Mouse (Mus musculus) embryonic fibroblast, embryonic 13.5 days (primary cell): ENCODE measurements around the gene Pard6b.

Experiments used
- CTCF ChIP-seq: IDR thresholded peaks from 2 replicates; pipeline ENCODE4 v1.5.1; 2011; ENCODE audit warnings: mild to moderate bottlenecking, control low read depth, low read length, moderate library complexity, borderline replicate concordance; ENCODE audit not compliant: insufficient read depth
- POLR2A ChIP-seq: IDR thresholded peaks from 2 replicates; pipeline ENCODE4 v1.6.1; 2011; ENCODE audit warnings: low read depth, mild to moderate bottlenecking, control low read depth, low read length, moderate library complexity

GRCm38 (mm10) chr2:168073722-168074121 lies 7.1 kb upstream of the Pard6b start:
- TF ChIP-seq CTCF (no peak), POLR2A (no peak)
